Mouse (Mus musculus): ENCODE data around the gene Atn1.

DNA sequence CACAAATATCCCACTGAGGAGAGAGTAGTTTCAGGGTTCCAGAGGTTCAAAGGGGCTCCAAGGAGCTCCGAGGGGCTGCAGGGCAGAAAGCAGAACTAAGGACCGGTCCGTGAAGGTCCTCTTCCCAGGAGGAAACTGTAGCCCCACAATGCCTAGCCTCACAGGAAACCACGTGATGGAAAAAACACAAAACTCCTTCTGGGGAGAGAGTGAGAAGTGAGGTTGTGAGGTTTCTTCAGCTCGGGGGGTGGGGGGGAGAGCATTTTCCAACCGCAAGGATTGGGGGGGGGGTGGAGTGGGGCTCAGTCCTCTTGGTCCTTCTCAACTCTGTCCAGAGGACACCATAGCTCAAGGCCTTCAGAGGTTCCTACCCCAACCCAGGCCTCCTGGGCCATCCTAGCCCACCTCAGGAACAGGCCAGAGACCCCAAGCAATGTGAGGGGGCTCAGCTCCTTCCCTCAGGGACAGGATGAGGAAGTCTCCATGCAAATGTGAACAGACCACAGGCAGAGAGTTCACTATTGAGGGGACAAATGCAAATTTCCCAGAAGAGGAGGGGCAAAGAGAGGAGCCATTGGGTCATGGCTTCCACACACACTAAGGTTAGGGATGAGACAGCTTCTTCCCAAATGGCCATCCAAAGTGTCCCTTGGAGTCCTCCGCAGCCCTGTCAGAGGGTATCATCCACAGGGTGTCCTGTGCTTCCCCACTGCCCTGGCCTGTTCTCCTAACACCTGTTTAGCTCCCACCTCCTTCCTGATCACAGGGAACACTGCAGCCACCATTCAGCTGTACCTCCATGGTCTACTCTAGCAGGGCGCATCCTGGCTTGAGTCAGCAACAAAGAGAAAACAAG is 26.2 kb downstream of the Atn1 start:
- TF ChIP-seq EP300 (IDR thresholded peaks at IDR 0.05): no peak
- TF ChIP-seq CTCF (IDR thresholded peaks at IDR 0.05): no peak
